Mouse (Mus musculus) frontal cortex, adult (tissue): ENCODE measurements around the gene Wnt11.

ENCODE experiments used
- ATAC-seq: cut with Nextera tagmentation; 2 replicates; pipeline ENCODE4 v1.9.2; 2017; ENCODE audit warnings: mild to moderate bottlenecking, moderate library complexity, mixed read lengths; ENCODE audit not compliant: low TSS enrichment

Gene Wnt11

GRCm38 (mm10) chr7:98903884-98904283, 69.0 kb downstream of the Wnt11 start:
- no peak for ATAC-seq
